Mouse (Mus musculus) embryonic facial prominence, embryonic 10.5 days (tissue): Measurements from ENCODE around the gene Ippk. TPM values are rescaled to one million over a fixed set of nuclear protein-coding genes. Genes with fewer than 3 reads are reported as not detected.

Experiments
- DNase-seq: peaks from one replicate; pipeline ENCODE4 v3.0.0-alpha.2; 2017; ENCODE audit warnings: low spot score
- H3K27ac ChIP-seq: fragments of 300-500 bp; sonication (generic); replicated peaks from 2 replicates; pipeline ENCODE4 v1.5.1; 2016; ENCODE audit warnings: mild to moderate bottlenecking
- H3K27me3 ChIP-seq: fragments of 300-500 bp; sonication (generic); replicated peaks from 2 replicates; pipeline ENCODE4 v1.6.1; 2016; ENCODE audit warnings: low read depth, mild to moderate bottlenecking; ENCODE audit not compliant: poor library complexity, severe bottlenecking
- H3K36me3 ChIP-seq: fragments of 300-500 bp; sonication (generic); replicated peaks from 2 replicates; pipeline ENCODE4 v1.6.1; 2016; ENCODE audit warnings: mild to moderate bottlenecking, moderate library complexity
- H3K4me1 ChIP-seq: fragments of 300-500 bp; sonication (generic); 2 replicates; pipeline ENCODE4 v1.6.1; 2016
- H3K4me3 ChIP-seq: fragments of 300-500 bp; sonication (generic); 2 replicates; pipeline ENCODE4 v1.5.1; 2016; ENCODE audit warnings: mild to moderate bottlenecking, moderate library complexity
- H3K9me3 ChIP-seq: fragments of 300-500 bp; sonication (generic); 2 replicates; pipeline ENCODE4 v1.6.1; 2016; ENCODE audit warnings: mild to moderate bottlenecking
- WGBS: fragments of 180-500 bp; shearing (Covaris S2); methylation state at CpG from one replicate; pipeline ENCODE4 v1.1.7; 2016; 5-methylcytosine and 5-hydroxymethylcytosine counted together
- polyA plus RNA-seq: library from polyadenylated mRNA; unstranded; fragments of >200 nt; fragmentation: Nextera tagmentation; extraction: Ambion mirVana; gene quantifications from 2 replicates; pipeline ENCODE4 v1.2.1, GENCODE M21; 2016

Gene Ippk
- polyA plus RNA-seq, 1 experiment from 2014 or later = 18.3 TPM

- H3K27ac ChIP-seq = no peak overlapping the region
- no peaks in the 10 kb centered on the region for H3K27me3 ChIP-seq
- H3K4me3 ChIP-seq = no peak overlapping the region
- H3K36me3 ChIP-seq = peaks cover 75% of the 10 kb centered on the region
- H3K4me1 ChIP-seq = peaks cover under 1% of the 10 kb centered on the region; the same call in 1 of the 2 replicates
- 91% methylated on average over 1 of the region's 1 CpGs for WGBS
- H3K9me3 ChIP-seq = no peaks in the 10 kb centered on the region
- no peak for DNase-seq
Measured at GRCm38 (mm10) chr13:49435745-49436144, 14.7 kb downstream of the Ippk start.

- H3K4me1 ChIP-seq = no peaks in the 10 kb centered on the region
- 86% methylated on average over 4 of the region's 4 CpGs for WGBS
- H3K4me3 ChIP-seq = no peak overlapping the region
- H3K9me3 ChIP-seq = no peaks in the 10 kb centered on the region
- H3K36me3 ChIP-seq = peaks cover 74% of the 10 kb centered on the region
- no peaks in the 10 kb centered on the region for H3K27me3 ChIP-seq
- no peak for DNase-seq
- no peak overlapping the region for H3K27ac ChIP-seq
Measured at GRCm38 (mm10) chr13:49436170-49436569, 15.1 kb downstream of the Ippk start.

GRCm38 (mm10) chr13:49444451-49444850 is 23.4 kb downstream of the Ippk start:
- DNase-seq = no peak
- WGBS = 96% methylated on average over 6 of the region's 6 CpGs
- H3K27me3 ChIP-seq = no peaks in the 10 kb centered on the region
- H3K4me3 ChIP-seq = no peak overlapping the region
- H3K36me3 ChIP-seq = peaks cover 58% of the 10 kb centered on the region
- no peaks in the 10 kb centered on the region for H3K4me1 ChIP-seq
- no peaks in the 10 kb centered on the region for H3K9me3 ChIP-seq
- no peak overlapping the region for H3K27ac ChIP-seq

- H3K27me3 ChIP-seq = no peaks in the 10 kb centered on the region
- no peaks in the 10 kb centered on the region for H3K9me3 ChIP-seq
- no peaks in the 10 kb centered on the region for H3K4me1 ChIP-seq
- DNase-seq = peak; percentile 82
- no peak overlapping the region for H3K4me3 ChIP-seq
- peaks cover 73% of the 10 kb centered on the region for H3K36me3 ChIP-seq
- WGBS = 56% methylated on average over 5 of the region's 5 CpGs
- no peak overlapping the region for H3K27ac ChIP-seq
Measured at GRCm38 (mm10) chr13:49449318-49449749, 28.3 kb downstream of the Ippk start.

- no peak for DNase-seq
- H3K9me3 ChIP-seq = no peaks in the 10 kb centered on the region
- H3K4me3 ChIP-seq = no peak overlapping the region
- no peak overlapping the region for H3K27ac ChIP-seq
- H3K36me3 ChIP-seq = peaks cover 76% of the 10 kb centered on the region
- H3K27me3 ChIP-seq = no peaks in the 10 kb centered on the region
- H3K4me1 ChIP-seq = no peaks in the 10 kb centered on the region
- 88% methylated on average over 4 of the region's 4 CpGs for WGBS
Measured at GRCm38 (mm10) chr13:49460276-49460675, 39.2 kb downstream of the Ippk start.

GRCm38 (mm10) chr13:49460692-49461414 is 39.8 kb downstream of the Ippk start:
- peaks cover 79% of the 10 kb centered on the region for H3K36me3 ChIP-seq
- WGBS = 87% methylated on average over 5 of the region's 5 CpGs
- DNase-seq = no peak

GRCm38 (mm10) chr13:49461458-49462132 is 40.5 kb downstream of the Ippk start:
- peaks cover 79% of the 10 kb centered on the region for H3K36me3 ChIP-seq
- no peaks in the 10 kb centered on the region for H3K9me3 ChIP-seq
- H3K27ac ChIP-seq = no peak overlapping the region
- H3K4me1 ChIP-seq = peaks cover 5% of the 10 kb centered on the region
- no peaks in the 10 kb centered on the region for H3K27me3 ChIP-seq
- no peak overlapping the region for H3K4me3 ChIP-seq
- no peak for DNase-seq
- WGBS = 88% methylated on average over 15 of the region's 15 CpGs

More at GRCm38 (mm10) chr13:49460692-49461414, 39.8 kb downstream of the Ippk start:
- no peak overlapping the region for H3K27ac ChIP-seq
- H3K4me1 ChIP-seq = no peaks in the 10 kb centered on the region
- H3K27me3 ChIP-seq = no peaks in the 10 kb centered on the region
- no peaks in the 10 kb centered on the region for H3K9me3 ChIP-seq
- no peak overlapping the region for H3K4me3 ChIP-seq

- WGBS = 97% methylated on average over 2 of the region's 2 CpGs
- H3K27me3 ChIP-seq = no peaks in the 10 kb centered on the region
- no peak for DNase-seq
Measured at GRCm38 (mm10) chr13:49462921-49463320, 41.9 kb downstream of the Ippk start.

GRCm38 (mm10) chr13:49465875-49466274 is 44.8 kb downstream of the Ippk start:
- Histone ChIP-seq H3K9me3 (no peaks in the 10 kb centered on the region), H3K27ac (peak overlapping the region; percentile 79), H3K4me3 (no peak overlapping the region), H3K36me3 (peaks cover 51% of the 10 kb centered on the region), H3K4me1 (peaks cover 18% of the 10 kb centered on the region), H3K27me3 (no peaks in the 10 kb centered on the region)
- 96% methylated on average over 4 of the region's 4 CpGs for WGBS
- DNase-seq = no peak

More at GRCm38 (mm10) chr13:49462921-49463320, 41.9 kb downstream of the Ippk start:
- Histone ChIP-seq H3K27ac (no peak overlapping the region), H3K4me3 (no peak overlapping the region), H3K4me1 (peaks cover 16% of the 10 kb centered on the region), H3K36me3 (peaks cover 72% of the 10 kb centered on the region), H3K9me3 (no peaks in the 10 kb centered on the region)

GRCm38 (mm10) chr13:49466393-49467075 is 45.5 kb downstream of the Ippk start:
- Histone ChIP-seq H3K36me3 (peaks cover 44% of the 10 kb centered on the region), H3K27ac (peak overlapping the region; percentile 79), H3K4me3 (no peak overlapping the region), H3K9me3 (no peaks in the 10 kb centered on the region), H3K27me3 (no peaks in the 10 kb centered on the region), H3K4me1 (peaks cover 21% of the 10 kb centered on the region)
- peak; percentile 53 for DNase-seq
- WGBS = 65% methylated on average over 11 of the region's 11 CpGs

- H3K27me3 ChIP-seq = no peaks in the 10 kb centered on the region
- no peak overlapping the region for H3K4me3 ChIP-seq
- peaks cover 22% of the 10 kb centered on the region for H3K4me1 ChIP-seq
- no peaks in the 10 kb centered on the region for H3K9me3 ChIP-seq
- peak; percentile 32 for DNase-seq
- WGBS = 51% methylated on average over 2 of the region's 2 CpGs
- H3K36me3 ChIP-seq = peaks cover 34% of the 10 kb centered on the region
- H3K27ac ChIP-seq = peak overlapping the region; percentile 79
Measured at GRCm38 (mm10) chr13:49467585-49467984, 46.5 kb downstream of the Ippk start.

- WGBS = 95% methylated on average over 5 of the region's 5 CpGs
- no peak overlapping the region for H3K4me3 ChIP-seq
- DNase-seq = no peak
- no peaks in the 10 kb centered on the region for H3K27me3 ChIP-seq
- H3K27ac ChIP-seq = no peak overlapping the region
- H3K9me3 ChIP-seq = no peaks in the 10 kb centered on the region
- H3K4me1 ChIP-seq = peaks cover 22% of the 10 kb centered on the region
- peaks cover 20% of the 10 kb centered on the region for H3K36me3 ChIP-seq
Measured at GRCm38 (mm10) chr13:49469002-49469401, 48.0 kb downstream of the Ippk start.
